Mouse (Mus musculus) erythroblast, embryonic 14.5 days (primary cell): ENCODE data around the gene Ufc1. TPM values are rescaled to one million over a fixed set of nuclear protein-coding genes. Genes with fewer than 3 reads are reported as not detected.

ENCODE experiments used
- H3K27me3 ChIP-seq: 2 replicates; pipeline ENCODE4 v1.6.1; 2012; ENCODE audit warnings: inconsistent platforms; ENCODE audit not compliant: control insufficient read depth
- H3K36me3 ChIP-seq: 2 replicates; pipeline ENCODE4 v1.6.1; 2012; ENCODE audit warnings: mild to moderate bottlenecking, inconsistent platforms; ENCODE audit not compliant: control insufficient read depth
- H3K4me1 ChIP-seq: 2 replicates; pipeline ENCODE4 v1.6.1; 2012; ENCODE audit warnings: inconsistent platforms; ENCODE audit not compliant: control insufficient read depth
- H3K4me3 ChIP-seq: replicated peaks from 2 replicates; pipeline ENCODE3; 2012; ENCODE audit warnings: moderate library complexity, mild to moderate bottlenecking, inconsistent platforms
- H3K9me3 ChIP-seq: 2 replicates; pipeline ENCODE4 v1.6.1; 2012; ENCODE audit warnings: low read length, inconsistent platforms, mixed read lengths; ENCODE audit not compliant: control insufficient read depth
- GATA1 ChIP-seq: IDR thresholded peaks from 2 replicates; pipeline ENCODE4 v1.6.1; 2012; ENCODE audit warnings: low read length, inconsistent platforms, mixed read lengths
- TAL1 ChIP-seq: IDR thresholded peaks from 3 replicates; pipeline ENCODE4 v1.6.1; 2012; ENCODE audit warnings: low read length, inconsistent platforms, mixed read lengths
- polyA plus RNA-seq: library from polyadenylated mRNA; stranded (reverse); fragments of >175 nt; gene quantifications from 2 replicates; pipeline ENCODE4 v1.2.3, GENCODE M21; 2012

The Ufc1 gene
- polyA plus RNA-seq, 1 experiment: 4.8 TPM

DNA sequence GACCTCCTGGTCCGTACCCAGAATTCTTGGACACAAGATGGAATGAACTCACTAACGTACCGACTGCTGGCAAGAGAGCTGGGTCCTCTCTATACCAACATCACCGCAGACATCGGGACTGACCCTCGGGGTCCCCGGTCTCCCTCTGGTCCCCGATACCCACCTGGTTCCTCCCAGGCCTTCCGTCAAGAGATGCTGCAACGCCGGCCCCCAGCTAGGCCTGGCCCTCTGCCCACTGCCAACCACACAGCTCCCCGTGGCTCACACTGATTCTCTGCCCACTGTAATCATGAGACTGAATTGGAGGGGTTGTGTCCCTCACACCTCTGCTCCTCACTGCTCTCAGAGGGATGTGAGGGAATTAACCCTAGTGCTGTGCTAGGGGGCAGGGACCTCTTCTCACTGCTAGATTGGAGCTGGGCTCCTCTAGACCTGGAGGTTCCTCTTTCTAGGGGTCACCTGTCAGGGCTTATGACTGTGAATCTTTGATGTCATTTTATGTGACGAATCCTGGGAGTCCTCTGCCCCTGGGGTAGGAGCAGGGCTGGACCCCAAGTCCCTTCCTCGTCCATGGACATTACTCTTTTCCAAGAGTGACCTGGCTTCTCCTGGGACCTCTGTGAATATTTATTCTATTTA is 18.6 kb downstream of the Ufc1 start:
- peaks cover 92% of the 10 kb centered on the region for H3K36me3 ChIP-seq
- no peak for TF ChIP-seq TAL1
- no peak for TF ChIP-seq GATA1
- H3K4me3 ChIP-seq: peak overlapping the region; percentile 19
- H3K4me1 ChIP-seq: peaks cover 74% of the 10 kb centered on the region
- H3K27me3 ChIP-seq: no peaks in the 10 kb centered on the region
- 0 out of 2 replicates have a peak, but pooled peaks cover 2% of the 10 kb centered on the region for H3K9me3 ChIP-seq

GRCm38 (mm10) chr1:171275144-171275734 is 19.6 kb downstream of the Ufc1 start:
- H3K4me3 ChIP-seq: no peak overlapping the region
- H3K4me1 ChIP-seq: peaks cover 82% of the 10 kb centered on the region
- H3K36me3 ChIP-seq: peaks cover 88% of the 10 kb centered on the region
- no peaks in the 10 kb centered on the region for H3K27me3 ChIP-seq
- TF ChIP-seq TAL1: no peak
- TF ChIP-seq GATA1: no peak
- 0 out of 2 replicates have a peak, but pooled peaks cover 2% of the 10 kb centered on the region for H3K9me3 ChIP-seq

DNA sequence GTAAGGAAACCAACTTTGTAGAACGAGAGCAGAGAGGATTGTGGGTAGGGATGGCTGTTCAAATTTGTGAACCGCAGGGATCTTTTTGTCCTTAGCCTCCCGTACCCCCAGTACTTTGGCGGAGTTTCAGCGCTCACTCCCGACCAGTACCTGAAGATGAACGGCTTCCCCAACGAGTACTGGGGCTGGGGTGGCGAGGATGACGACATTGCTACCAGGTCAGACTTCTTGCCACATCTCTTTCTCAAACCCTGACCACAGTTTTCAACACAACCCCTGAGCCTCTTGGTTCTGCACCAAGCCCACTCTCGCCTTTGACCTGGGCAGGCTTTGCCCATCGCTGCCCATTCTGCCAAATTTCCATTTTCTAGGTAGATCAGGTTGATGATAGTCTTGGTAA is 20.7 kb downstream of the Ufc1 start:
- H3K9me3 ChIP-seq: 0 out of 2 replicates have a peak, but pooled peaks cover 2% of the 10 kb centered on the region
- TF ChIP-seq GATA1: no peak
- no peak for TF ChIP-seq TAL1
- peaks cover 88% of the 10 kb centered on the region for H3K4me1 ChIP-seq
- H3K36me3 ChIP-seq: peaks cover 77% of the 10 kb centered on the region
- no peaks in the 10 kb centered on the region for H3K27me3 ChIP-seq
- H3K4me3 ChIP-seq: no peak overlapping the region

GRCm38 (mm10) chr1:171272086-171272485 is 22.7 kb downstream of the Ufc1 start:
- Histone ChIP-seq H3K4me1 (peaks cover 71% of the 10 kb centered on the region), H3K27me3 (0 out of 2 replicates have a peak, but pooled peaks cover under 1% of the 10 kb centered on the region), H3K36me3 (peaks cover 57% of the 10 kb centered on the region), H3K9me3 (0 out of 2 replicates have a peak, but pooled peaks cover 2% of the 10 kb centered on the region), H3K4me3 (peak overlapping the region; percentile 70)
- no peak for TF ChIP-seq TAL1
- no peak for TF ChIP-seq GATA1

- H3K4me1 ChIP-seq: peaks cover 68% of the 10 kb centered on the region
- H3K36me3 ChIP-seq: peaks cover 52% of the 10 kb centered on the region
These were observed 23.2 kb downstream of the Ufc1 start for GRCm38 (mm10) chr1:171271622-171272021.

GRCm38 (mm10) chr1:171271196-171271595 is 23.6 kb downstream of the Ufc1 start:
- Histone ChIP-seq H3K9me3 (0 out of 2 replicates have a peak, but pooled peaks cover 2% of the 10 kb centered on the region), H3K4me1 (peaks cover 64% of the 10 kb centered on the region), H3K4me3 (peak overlapping the region; percentile 70), H3K36me3 (peaks cover 48% of the 10 kb centered on the region), H3K27me3 (0 out of 2 replicates have a peak, but pooled peaks cover 2% of the 10 kb centered on the region)
- TF ChIP-seq GATA1: peak; percentile 41; the same call in 1 of the 2 replicates
- TF ChIP-seq TAL1: no peak

More at GRCm38 (mm10) chr1:171271622-171272021, 23.2 kb downstream of the Ufc1 start:
- 0 out of 2 replicates have a peak, but pooled peaks cover 2% of the 10 kb centered on the region for H3K27me3 ChIP-seq
- no peak for TF ChIP-seq GATA1
- no peak for TF ChIP-seq TAL1
- 0 out of 2 replicates have a peak, but pooled peaks cover 2% of the 10 kb centered on the region for H3K9me3 ChIP-seq
- peak overlapping the region; percentile 70 for H3K4me3 ChIP-seq

GRCm38 (mm10) chr1:171270573-171270900 is 24.3 kb downstream of the Ufc1 start:
- Histone ChIP-seq H3K27me3 (0 out of 2 replicates have a peak, but pooled peaks cover 2% of the 10 kb centered on the region), H3K4me3 (peak overlapping the region; percentile 70), H3K4me1 (peaks cover 59% of the 10 kb centered on the region), H3K36me3 (peaks cover 41% of the 10 kb centered on the region), H3K9me3 (0 out of 2 replicates have a peak, but pooled peaks cover 2% of the 10 kb centered on the region)
- TF ChIP-seq GATA1: no peak

- TF ChIP-seq GATA1 (0 out of 2 replicates have a peak, but pooled peaks have one; percentile 49), TAL1 (no peak)
- Histone ChIP-seq H3K27me3 (0 out of 2 replicates have a peak, but pooled peaks cover 6% of the 10 kb centered on the region), H3K4me3 (peak within 1 kb of the TSS; percentile 70), H3K4me1 (peaks cover 54% of the 10 kb centered on the region), H3K36me3 (peaks cover 36% of the 10 kb centered on the region), H3K9me3 (0 out of 2 replicates have a peak, but pooled peaks cover 2% of the 10 kb centered on the region)
These were observed 24.8 kb downstream of the Ufc1 start, which contains the start of gene B4galt3 for GRCm38 (mm10) chr1:171269848-171270572. Gene B4galt3, plus strand, starts transcription at chr1:171270328.

GRCm38 (mm10) chr1:171268341-171268740 is 26.5 kb downstream of the Ufc1 start:
- H3K4me1 ChIP-seq: peaks cover 38% of the 10 kb centered on the region
- TF ChIP-seq TAL1 (no peak), GATA1 (no peak)
- no peak overlapping the region for H3K4me3 ChIP-seq
- H3K27me3 ChIP-seq: peaks cover 16% of the 10 kb centered on the region
- H3K9me3 ChIP-seq: 0 out of 2 replicates have a peak, but pooled peaks cover 2% of the 10 kb centered on the region
- peaks cover 19% of the 10 kb centered on the region for H3K36me3 ChIP-seq
